Mouse (Mus musculus) lung, embryonic 16.5 days (tissue): ENCODE data around the gene Zfhx3. TPM values are rescaled to one million over a fixed set of nuclear protein-coding genes. Genes with fewer than 3 reads are reported as not detected.

Experiments
- ATAC-seq: fragments of 200-750 bp; cut with Nextera tagmentation; 2 replicates; pipeline ENCODE4 v1.8.0; 2017; ENCODE audit warnings: low read depth, mild to moderate bottlenecking, moderate library complexity
- H3K27ac ChIP-seq: fragments of 300-500 bp; sonication (generic); 2 replicates; pipeline ENCODE4 v1.5.1; 2014; ENCODE audit warnings: mild to moderate bottlenecking, control low read depth, low read length
- H3K27me3 ChIP-seq: fragments of 300-500 bp; sonication (generic); 2 replicates; pipeline ENCODE4 v1.6.1; 2014; ENCODE audit warnings: low read depth, low read length, mixed read lengths; ENCODE audit not compliant: control insufficient read depth, insufficient read depth
- H3K36me3 ChIP-seq: fragments of 300-500 bp; sonication (generic); 2 replicates; pipeline ENCODE4 v1.6.1; 2014; ENCODE audit warnings: low read length; ENCODE audit not compliant: control insufficient read depth, insufficient read depth
- H3K4me1 ChIP-seq: fragments of 300-500 bp; sonication (generic); replicated peaks from 2 replicates; pipeline ENCODE4 v1.6.1; 2014; ENCODE audit warnings: low read length, mixed read lengths; ENCODE audit not compliant: control insufficient read depth, insufficient read depth
- H3K4me2 ChIP-seq: fragments of 300-500 bp; sonication (generic); 2 replicates; pipeline ENCODE4 v1.6.1; 2014; ENCODE audit warnings: low read depth, low read length, control low read depth
- H3K4me3 ChIP-seq: fragments of 300-500 bp; sonication (generic); 2 replicates; pipeline ENCODE4 v1.5.1; 2014; ENCODE audit warnings: mild to moderate bottlenecking, low read length, control low read depth
- H3K9ac ChIP-seq: fragments of 300-500 bp; sonication (generic); 2 replicates; pipeline ENCODE4 v1.6.1; 2014; ENCODE audit warnings: low read length, control low read depth
- H3K9me3 ChIP-seq: fragments of 300-500 bp; sonication (generic); 2 replicates; pipeline ENCODE4 v1.6.1; 2016; ENCODE audit warnings: low read length; ENCODE audit not compliant: control insufficient read depth
- WGBS: fragments of 180-500 bp; shearing (Covaris S2); extraction: QIAGEN DNeasy Blood & Tissue Kit; methylation state at CpG from one replicate; pipeline ENCODE4 v1.1.7; 2014; 5-methylcytosine and 5-hydroxymethylcytosine counted together
- polyA plus RNA-seq: library from polyadenylated mRNA; unstranded; fragments of >200 nt; fragmentation: Nextera tagmentation; extraction: Ambion mirVana; gene quantifications from 2 replicates; pipeline ENCODE4 v1.2.1, GENCODE M21; 2015

Gene Zfhx3
- polyA plus RNA-seq, 1 experiment from 2014 or later: 12.7 TPM

- no peaks in the 10 kb centered on the region for H3K27me3 ChIP-seq
- H3K4me3 ChIP-seq: no peak overlapping the region
- H3K27ac ChIP-seq: no peak overlapping the region
- H3K9ac ChIP-seq: no peak overlapping the region
- no peaks in the 10 kb centered on the region for H3K36me3 ChIP-seq
- no peak for ATAC-seq
- H3K9me3 ChIP-seq: no peaks in the 10 kb centered on the region
- WGBS: 70% methylated on average over 12 of the region's 12 CpGs
- H3K4me2 ChIP-seq: no peak overlapping the region
- H3K4me1 ChIP-seq: no peaks in the 10 kb centered on the region
Measured at GRCm38 (mm10) chr8:108061972-108062371, 119.5 kb downstream of the Zfhx3 start.

- H3K9ac ChIP-seq: no peak overlapping the region
- H3K27ac ChIP-seq: no peak overlapping the region
- no peaks in the 10 kb centered on the region for H3K9me3 ChIP-seq
- H3K27me3 ChIP-seq: no peaks in the 10 kb centered on the region
- H3K4me3 ChIP-seq: no peak overlapping the region
- H3K36me3 ChIP-seq: no peaks in the 10 kb centered on the region
- no peak for ATAC-seq
- 77% methylated on average over 6 of the region's 6 CpGs for WGBS
- H3K4me2 ChIP-seq: no peak overlapping the region
- H3K4me1 ChIP-seq: no peaks in the 10 kb centered on the region
Measured at GRCm38 (mm10) chr8:108067111-108067510, 124.7 kb downstream of the Zfhx3 start.

- ATAC-seq: no peak
- Histone ChIP-seq H3K36me3 (no peaks in the 10 kb centered on the region), H3K4me2 (no peak overlapping the region), H3K27me3 (no peaks in the 10 kb centered on the region), H3K27ac (no peak overlapping the region), H3K4me1 (no peaks in the 10 kb centered on the region), H3K9ac (no peak overlapping the region), H3K4me3 (no peak overlapping the region), H3K9me3 (no peaks in the 10 kb centered on the region)
- WGBS: 29% methylated on average over 8 of the region's 8 CpGs
Measured at GRCm38 (mm10) chr8:108068195-108068594, 125.8 kb downstream of the Zfhx3 start.

GRCm38 (mm10) chr8:108070438-108070837 lies 128.0 kb downstream of the Zfhx3 start:
- Histone ChIP-seq H3K4me3 (no peak overlapping the region), H3K27ac (no peak overlapping the region), H3K27me3 (no peaks in the 10 kb centered on the region), H3K36me3 (no peaks in the 10 kb centered on the region), H3K4me2 (no peak overlapping the region), H3K9me3 (no peaks in the 10 kb centered on the region), H3K9ac (no peak overlapping the region), H3K4me1 (no peaks in the 10 kb centered on the region)
- ATAC-seq: no peak
- 68% methylated on average over 4 of the region's 4 CpGs for WGBS

- Histone ChIP-seq H3K9ac (no peak overlapping the region), H3K4me1 (no peaks in the 10 kb centered on the region), H3K27me3 (no peaks in the 10 kb centered on the region), H3K4me2 (no peak overlapping the region), H3K27ac (no peak overlapping the region), H3K36me3 (no peaks in the 10 kb centered on the region), H3K4me3 (no peak overlapping the region), H3K9me3 (no peaks in the 10 kb centered on the region)
- ATAC-seq: no peak
- 56% methylated on average over 2 of the region's 2 CpGs for WGBS
Measured at GRCm38 (mm10) chr8:108072126-108072746, 129.8 kb downstream of the Zfhx3 start.

GRCm38 (mm10) chr8:108072853-108073252 lies 130.4 kb downstream of the Zfhx3 start:
- ATAC-seq: no peak
- H3K4me2 ChIP-seq: no peak overlapping the region
- 92% methylated on average over 5 of the region's 5 CpGs for WGBS

GRCm38 (mm10) chr8:108075176-108075575 lies 132.7 kb downstream of the Zfhx3 start:
- no peak overlapping the region for H3K27ac ChIP-seq
- no peaks in the 10 kb centered on the region for H3K27me3 ChIP-seq
- no peak for ATAC-seq
- H3K9ac ChIP-seq: no peak overlapping the region
- H3K36me3 ChIP-seq: no peaks in the 10 kb centered on the region
- no peak overlapping the region for H3K4me3 ChIP-seq
- H3K4me2 ChIP-seq: no peak overlapping the region
- H3K4me1 ChIP-seq: no peaks in the 10 kb centered on the region
- 65% methylated on average over 5 of the region's 5 CpGs for WGBS
- H3K9me3 ChIP-seq: no peaks in the 10 kb centered on the region

More at GRCm38 (mm10) chr8:108072853-108073252, 130.4 kb downstream of the Zfhx3 start:
- Histone ChIP-seq H3K9ac (no peak overlapping the region), H3K36me3 (no peaks in the 10 kb centered on the region), H3K4me1 (no peaks in the 10 kb centered on the region), H3K27me3 (no peaks in the 10 kb centered on the region), H3K4me3 (no peak overlapping the region), H3K27ac (no peak overlapping the region), H3K9me3 (no peaks in the 10 kb centered on the region)

GRCm38 (mm10) chr8:108078726-108079125 lies 136.3 kb downstream of the Zfhx3 start:
- Histone ChIP-seq H3K9ac (no peak overlapping the region), H3K4me2 (no peak overlapping the region), H3K4me1 (no peaks in the 10 kb centered on the region), H3K27ac (no peak overlapping the region), H3K27me3 (no peaks in the 10 kb centered on the region), H3K4me3 (no peak overlapping the region), H3K9me3 (no peaks in the 10 kb centered on the region), H3K36me3 (no peaks in the 10 kb centered on the region)
- WGBS: 86% methylated on average over 4 of the region's 4 CpGs
- ATAC-seq: no peak

- no peaks in the 10 kb centered on the region for H3K4me1 ChIP-seq
- ATAC-seq: no peak
- WGBS: 71% methylated on average over 4 of the region's 4 CpGs
- no peaks in the 10 kb centered on the region for H3K36me3 ChIP-seq
- H3K9me3 ChIP-seq: no peaks in the 10 kb centered on the region
- H3K9ac ChIP-seq: no peak overlapping the region
- H3K4me3 ChIP-seq: no peak overlapping the region
- H3K27ac ChIP-seq: no peak overlapping the region
- H3K4me2 ChIP-seq: no peak overlapping the region
- H3K27me3 ChIP-seq: no peaks in the 10 kb centered on the region
Measured at GRCm38 (mm10) chr8:108086913-108087312, 144.5 kb downstream of the Zfhx3 start.

- WGBS: 77% methylated on average over 5 of the region's 5 CpGs
- H3K36me3 ChIP-seq: no peaks in the 10 kb centered on the region
- no peaks in the 10 kb centered on the region for H3K27me3 ChIP-seq
- H3K27ac ChIP-seq: no peak overlapping the region
- H3K4me3 ChIP-seq: no peak overlapping the region
- H3K4me1 ChIP-seq: no peaks in the 10 kb centered on the region
- no peaks in the 10 kb centered on the region for H3K9me3 ChIP-seq
- H3K4me2 ChIP-seq: no peak overlapping the region
- ATAC-seq: no peak
- H3K9ac ChIP-seq: no peak overlapping the region
Measured at GRCm38 (mm10) chr8:108089632-108090031, 147.2 kb downstream of the Zfhx3 start.
